Mouse (Mus musculus) MEL (cell line): ENCODE data around the gene Med14.
A peak's percentile ranks its signal among the peaks of the same experiment; 100 is the strongest.

Experiments
- CTCF ChIP-seq, 3 experiments: IDR thresholded peaks in 2 of 3; conservative IDR thresholded peaks in 1 of 3; 2 replicates each; pipeline ENCODE4 v1.5.1; 2011 to 2012; ENCODE audit warnings: low read length in 3 of 3, low read depth in 2 of 3, mild to moderate bottlenecking in 2 of 3, improper control_type of control experiment in 1 of 3, inconsistent platforms in 1 of 3, mixed read lengths in 1 of 3, moderate library complexity in 1 of 3; ENCODE audit not compliant: control insufficient read depth in 1 of 3, insufficient read depth in 1 of 3, poor library complexity in 1 of 3, severe bottlenecking in 1 of 3
- GATA1 ChIP-seq: IDR thresholded peaks from 2 replicates; pipeline ENCODE4 v1.6.1; 2011; ENCODE audit warnings: low read depth, low read length, improper control_type of control experiment
- KAT2A ChIP-seq: conservative IDR thresholded peaks from 2 replicates; pipeline ENCODE4 v1.6.1; 2012; ENCODE audit warnings: low read depth, low read length, improper control_type of control experiment, inconsistent platforms
- ZKSCAN1 ChIP-seq: IDR thresholded peaks from 2 replicates; pipeline ENCODE4 v1.6.1; 2012; ENCODE audit warnings: low read depth, mild to moderate bottlenecking, inconsistent platforms, low read length, improper control_type of control experiment, moderate library complexity

GRCm38 (mm10) chrX:12794842-12795241 lies 33.0 kb upstream of the Med14 start:
- TF ChIP-seq ZKSCAN1, result no peak
- no peak for TF ChIP-seq GATA1
- TF ChIP-seq CTCF (IDR thresholded peaks at IDR 0.05 in 2 of 3, conservative IDR thresholded peaks at IDR 0.05 in 1 of 3; ENCODE audit: control insufficient read depth in 1 of 3, insufficient read depth in 1 of 3, low read depth in 2 of 3, low read length in 3 of 3, poor library complexity in 1 of 3, severe bottlenecking in 1 of 3), result peak; percentile 54 to 88 (median 58)
- TF ChIP-seq KAT2A, result no peak
